Mouse (Mus musculus): ENCODE results near the gene Cox7b2.
"Not testable (repeated sequence)": the region's sequence is repeated elsewhere in the genome, so short reads cannot be mapped to it uniquely, and the experiment has no call there.

The Cox7b2 gene
- long read RNA-seq, experiment 1 = 0 reads
- long read RNA-seq, experiment 2 = 0 reads

- intact Hi-C loops (cut with DNase I) = loop anchor here (10.0 kb wide), 1 partner anchor 147 kb away; no protein-coding TSS in a partner anchor
Observed at GRCm38 (mm10) chr5:71548079-71548478, at the start of gene Cox7b2. Cox7b2 (minus strand) TSS chr5:71548205.

- intact Hi-C loops (cut with DNase I) = no loop called here
Observed at GRCm38 (mm10) chr5:71595321-71595720, 47.3 kb upstream of the Cox7b2 start.

DNA sequence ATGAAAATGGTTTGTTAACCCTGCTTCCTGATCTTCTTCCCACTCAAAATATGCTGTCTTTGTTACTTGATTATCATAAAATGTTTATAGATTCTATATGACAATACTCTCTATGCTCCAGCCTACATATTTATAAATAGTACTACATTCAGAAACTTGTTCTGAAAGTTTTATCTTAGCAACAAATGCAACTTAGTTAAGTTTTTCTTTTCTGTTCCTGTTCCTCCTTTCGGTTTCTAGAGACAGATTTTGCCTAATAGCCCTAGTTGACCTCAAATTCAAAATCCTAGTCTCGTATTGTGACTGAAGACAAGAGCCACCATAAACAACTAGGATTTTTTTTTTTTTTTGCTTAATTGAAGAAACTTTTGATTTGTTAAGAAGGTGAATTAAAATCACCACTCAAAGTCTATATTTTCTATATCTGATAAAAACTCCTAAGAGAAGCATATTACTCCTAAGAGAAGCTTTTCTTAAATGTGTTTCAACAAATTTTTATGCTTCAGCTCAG lies 45.8 kb upstream of the Cox7b2 start:
- intact Hi-C loops (cut with DNase I) = no loop called here

DNA sequence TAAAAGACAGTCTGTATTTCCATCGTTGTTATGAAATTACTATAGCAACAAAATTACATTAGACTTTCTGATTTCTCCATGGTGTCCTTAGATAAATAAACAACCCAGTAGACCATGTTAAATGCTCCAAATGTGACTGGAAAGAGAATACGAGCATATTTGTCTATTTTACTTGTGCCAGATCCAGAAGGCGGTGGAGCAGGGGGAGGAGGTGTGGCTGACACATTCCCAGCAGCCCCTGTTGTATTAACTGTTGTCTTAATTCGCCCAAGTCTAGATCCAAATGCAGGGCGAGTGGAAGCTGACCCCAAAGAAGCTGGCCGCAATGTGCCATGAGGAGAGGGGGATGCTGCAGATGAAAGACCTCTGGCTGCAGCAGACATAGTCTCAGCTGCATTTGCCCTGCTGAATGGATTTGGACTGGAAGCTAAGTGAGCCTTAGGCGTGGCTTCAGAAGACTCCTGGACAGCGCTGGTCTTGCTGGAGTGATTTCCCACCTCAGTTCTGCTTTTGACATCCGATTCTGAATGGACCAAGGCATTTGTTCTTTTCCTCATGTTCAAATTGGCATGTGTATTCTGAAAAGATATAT lies 23.7 kb upstream of the Cox7b2 start:
- intact Hi-C loops (cut with DNase I) = no loop called here

GRCm38 (mm10) chr5:71545554-71545953 lies 2.5 kb downstream of the Cox7b2 start:
- intact Hi-C loops (cut with DNase I) = loop anchor here (10.0 kb wide), 1 partner anchor 149 kb away; no protein-coding TSS in a partner anchor

- intact Hi-C loops (cut with DNase I) = not testable (repeated sequence)
Observed at GRCm38 (mm10) chr5:71525486-71525885, 22.5 kb downstream of the Cox7b2 start.

DNA sequence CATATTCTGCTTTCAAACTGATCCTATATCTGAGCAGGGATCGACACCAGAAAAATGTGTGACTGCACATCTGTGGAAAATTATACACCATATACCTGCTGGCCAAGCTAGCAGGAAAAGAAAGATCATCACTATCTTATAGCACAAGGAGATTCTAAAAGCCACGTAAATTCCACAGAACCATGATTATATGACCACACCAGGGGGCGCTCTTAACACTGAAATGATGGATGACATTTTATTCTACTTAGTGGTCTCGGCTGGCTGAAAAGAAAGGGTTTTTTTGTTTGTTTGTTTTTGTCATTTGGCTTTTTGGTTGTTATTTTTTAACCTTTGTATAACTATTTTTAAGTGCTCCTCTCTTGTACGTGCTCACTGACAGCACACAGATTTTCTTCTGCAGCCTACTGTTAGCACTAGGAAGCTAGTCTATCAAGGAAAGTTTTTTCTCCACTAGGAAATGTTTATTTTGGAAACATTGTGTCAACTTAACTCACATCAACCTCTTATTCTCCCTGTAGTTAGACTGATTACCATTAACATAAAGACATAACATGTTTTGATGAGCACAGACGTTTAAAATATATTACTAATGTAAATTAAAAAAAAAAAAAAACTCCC lies 45.8 kb downstream of the Cox7b2 start:
- intact Hi-C loops (cut with DNase I) = no loop called here

GRCm38 (mm10) chr5:71495621-71496020 lies 52.4 kb downstream of the Cox7b2 start:
- intact Hi-C loops (cut with DNase I) = no loop called here

GRCm38 (mm10) chr5:71456957-71457356 lies 91.0 kb downstream of the Cox7b2 start:
- intact Hi-C loops (cut with DNase I) = loop anchor here (5.0 kb wide), 1 partner anchor 220 kb away; no protein-coding TSS in a partner anchor

DNA sequence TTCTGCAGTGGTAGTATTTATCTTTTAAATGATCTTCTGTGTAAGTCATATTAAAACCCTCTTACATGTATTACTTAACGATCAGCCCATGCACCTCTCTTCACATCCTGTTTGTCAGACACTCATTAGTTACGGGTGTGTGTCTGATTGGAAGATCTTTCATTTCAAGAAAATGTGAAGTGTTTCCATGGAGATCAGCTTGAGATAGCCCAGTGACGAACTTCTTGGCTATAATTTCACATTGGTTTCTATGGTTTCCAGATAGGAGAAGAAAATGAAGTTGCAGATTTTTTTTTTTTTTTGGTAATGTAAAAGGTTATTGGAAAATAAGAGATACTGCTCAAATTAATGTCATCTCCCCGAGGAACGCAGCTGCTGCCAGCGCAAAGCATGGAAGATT lies 107.8 kb downstream of the Cox7b2 start:
- intact Hi-C loops (cut with DNase I) = no loop called here
